Mouse (Mus musculus): ENCODE measurements around the gene Rangap1. TPM values are rescaled to one million over a fixed set of nuclear protein-coding genes. Genes with fewer than 3 reads are reported as not detected.

The Rangap1 gene
- total RNA-seq, 1 experiment: 178 TPM

- Histone ChIP-seq H3K4me3 (ENCODE audit: insufficient read depth in 1 of 2, low read depth in 1 of 2, low read length in 2 of 2, poor library complexity in 1 of 2, severe bottlenecking in 1 of 2) (peak overlapping the region; percentile 92 to 95), H3K36me3 (ENCODE audit: control insufficient read depth, insufficient read depth, low read length, poor library complexity, severe bottlenecking) (peaks cover 9% of the 10 kb centered on the region), H3K9ac (ENCODE audit: insufficient read depth, low read depth, low read length, poor library complexity, severe bottlenecking) (peak overlapping the region; percentile 97), H3K9me3 (ENCODE audit: control insufficient read depth, insufficient read depth, low read depth, low read length) (no peaks in the 10 kb centered on the region), H3K27ac (ENCODE audit: insufficient read depth, low read depth, low read length, poor library complexity, severe bottlenecking) (peak overlapping the region; percentile 73), H3K4me1 (ENCODE audit: control insufficient read depth in 2 of 2, insufficient read depth in 2 of 2, low read length in 2 of 2, poor library complexity in 1 of 2) (peaks cover 5 to 7% of the 10 kb centered on the region in 2 experiments; a peak in 2 of 4 replicates)
- in situ Hi-C loops (cut with MboI; ENCODE audit: low sequenced_read_pairs in 2 of 2, unreplicated experiment in 2 of 2): no loop called here
- peak; percentile 97 for DNase-seq (ENCODE audit: low read depth, low spot score)
- TF ChIP-seq HCFC1 (IDR thresholded peaks at IDR 0.05; ENCODE audit: borderline replicate concordance, insufficient read depth, low read length) (peak; percentile 98), ZNF384 (IDR thresholded peaks at IDR 0.05; ENCODE audit: low read depth, low read length) (peak; percentile 91), MAFK (IDR thresholded peaks at IDR 0.05; ENCODE audit: insufficient read depth, low read depth, low read length) (0 out of 2 replicates have a peak, but pooled peaks have one; percentile 34), CHD2 (IDR thresholded peaks at IDR 0.05; ENCODE audit: low read depth, low read length) (0 out of 2 replicates have a peak, but pooled peaks have one; percentile 57), ZC3H11A (IDR thresholded peaks at IDR 0.05; ENCODE audit: borderline replicate concordance, low read depth, low read length) (no peak)
Measured at GRCm38 (mm10) chr15:81729792-81730635, 15.3 kb downstream of the Rangap1 start.

DNA sequence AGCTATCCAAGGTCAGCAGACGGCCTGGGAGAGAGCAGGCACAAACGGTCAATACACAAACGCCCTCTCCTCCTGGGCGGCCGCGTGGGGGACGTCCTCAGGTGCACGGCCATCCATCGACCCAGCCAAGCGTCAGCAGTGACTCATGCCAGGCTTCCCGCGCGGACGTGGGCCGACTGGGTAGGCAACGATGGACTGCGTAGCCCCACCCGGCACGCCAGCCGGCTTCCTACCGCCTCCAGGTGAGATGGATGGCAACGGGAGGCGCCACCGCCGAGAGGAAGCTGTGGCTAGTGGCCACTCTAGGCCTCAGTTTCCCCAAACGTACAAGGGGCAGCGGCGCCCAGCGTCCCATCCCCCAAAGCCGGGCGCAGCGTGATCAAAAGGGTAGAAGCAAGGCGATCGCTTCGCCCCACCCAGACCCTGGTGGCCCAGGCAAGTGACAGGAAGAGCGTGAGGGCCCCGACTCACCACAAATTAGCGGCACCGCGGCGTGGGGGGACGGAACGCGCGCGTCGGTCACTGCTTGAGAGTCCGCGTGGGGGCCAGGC, 16.0 kb downstream of the Rangap1 start:
- H3K4me1 ChIP-seq (ENCODE audit: control insufficient read depth in 2 of 2, insufficient read depth in 2 of 2, low read length in 2 of 2, poor library complexity in 1 of 2): peaks cover 7% of the 10 kb centered on the region in 2 experiments; a peak in 2 of 4 replicates
- peak overlapping the region; percentile 73 for H3K27ac ChIP-seq (ENCODE audit: insufficient read depth, low read depth, low read length, poor library complexity, severe bottlenecking)
- no peak for DNase-seq (ENCODE audit: low read depth, low spot score)
- TF ChIP-seq HCFC1 (IDR thresholded peaks at IDR 0.05; ENCODE audit: borderline replicate concordance, insufficient read depth, low read length) (no peak), MAFK (IDR thresholded peaks at IDR 0.05; ENCODE audit: insufficient read depth, low read depth, low read length) (no peak), ZNF384 (IDR thresholded peaks at IDR 0.05; ENCODE audit: low read depth, low read length) (no peak), ZC3H11A (IDR thresholded peaks at IDR 0.05; ENCODE audit: borderline replicate concordance, low read depth, low read length) (no peak), CHD2 (IDR thresholded peaks at IDR 0.05; ENCODE audit: low read depth, low read length) (no peak)
- H3K9me3 ChIP-seq (ENCODE audit: control insufficient read depth, insufficient read depth, low read depth, low read length): no peaks in the 10 kb centered on the region
- H3K9ac ChIP-seq (ENCODE audit: insufficient read depth, low read depth, low read length, poor library complexity, severe bottlenecking): peak overlapping the region; percentile 97
- in situ Hi-C loops (cut with MboI; ENCODE audit: low sequenced_read_pairs in 2 of 2, unreplicated experiment in 2 of 2): no loop called here
- peaks cover 13% of the 10 kb centered on the region for H3K36me3 ChIP-seq (ENCODE audit: control insufficient read depth, insufficient read depth, low read length, poor library complexity, severe bottlenecking)
- H3K4me3 ChIP-seq (ENCODE audit: insufficient read depth in 1 of 2, low read depth in 1 of 2, low read length in 2 of 2, poor library complexity in 1 of 2, severe bottlenecking in 1 of 2): peak overlapping the region; percentile 92 to 95

GRCm38 (mm10) chr15:81725965-81726364, 19.4 kb downstream of the Rangap1 start:
- H3K36me3 ChIP-seq (ENCODE audit: control insufficient read depth, insufficient read depth, low read length, poor library complexity, severe bottlenecking): peaks cover 41% of the 10 kb centered on the region
- in situ Hi-C loops (cut with MboI; ENCODE audit: low sequenced_read_pairs in 2 of 2, unreplicated experiment in 2 of 2): no loop called here
- TF ChIP-seq ZNF384 (IDR thresholded peaks at IDR 0.05; ENCODE audit: low read depth, low read length) (no peak), CHD2 (IDR thresholded peaks at IDR 0.05; ENCODE audit: low read depth, low read length) (no peak), MAFK (IDR thresholded peaks at IDR 0.05; ENCODE audit: insufficient read depth, low read depth, low read length) (no peak), ZC3H11A (IDR thresholded peaks at IDR 0.05; ENCODE audit: borderline replicate concordance, low read depth, low read length) (no peak), HCFC1 (IDR thresholded peaks at IDR 0.05; ENCODE audit: borderline replicate concordance, insufficient read depth, low read length) (no peak)

DNA sequence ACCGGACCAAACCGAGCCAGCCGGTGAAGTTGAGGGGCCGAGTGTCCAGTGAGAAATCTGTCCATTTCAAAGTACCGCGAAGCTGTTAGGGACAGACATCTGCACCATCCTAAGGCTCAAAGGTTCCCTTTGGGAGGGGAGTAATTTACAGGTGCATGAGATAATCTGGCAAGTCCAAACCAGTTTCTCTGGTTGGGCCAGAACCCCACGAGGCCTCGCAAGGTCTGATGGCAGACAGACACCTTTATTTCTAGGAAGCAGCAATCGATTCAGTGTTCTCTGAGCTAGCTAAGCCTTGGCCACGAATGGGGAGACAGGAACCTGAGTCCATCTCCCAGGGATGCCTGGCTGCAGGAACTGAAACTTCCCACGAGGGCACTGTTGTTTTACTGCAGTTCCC, 21.7 kb downstream of the Rangap1 start:
- no peak for DNase-seq (ENCODE audit: low read depth, low spot score)
- Histone ChIP-seq H3K4me1 (ENCODE audit: control insufficient read depth in 2 of 2, insufficient read depth in 2 of 2, low read length in 2 of 2, poor library complexity in 1 of 2) (peaks cover 7 to 10% of the 10 kb centered on the region in 2 experiments; a peak in 3 of 4 replicates), H3K9ac (ENCODE audit: insufficient read depth, low read depth, low read length, poor library complexity, severe bottlenecking) (no peak overlapping the region), H3K9me3 (ENCODE audit: control insufficient read depth, insufficient read depth, low read depth, low read length) (no peaks in the 10 kb centered on the region), H3K27ac (ENCODE audit: insufficient read depth, low read depth, low read length, poor library complexity, severe bottlenecking) (no peak overlapping the region), H3K4me3 (ENCODE audit: insufficient read depth in 1 of 2, low read depth in 1 of 2, low read length in 2 of 2, poor library complexity in 1 of 2, severe bottlenecking in 1 of 2) (no peak overlapping the region), H3K36me3 (ENCODE audit: control insufficient read depth, insufficient read depth, low read length, poor library complexity, severe bottlenecking) (peaks cover 64% of the 10 kb centered on the region)
- in situ Hi-C loops (cut with MboI; ENCODE audit: low sequenced_read_pairs in 2 of 2, unreplicated experiment in 2 of 2): no loop called here
- no peak for TF ChIP-seq ZC3H11A (IDR thresholded peaks at IDR 0.05; ENCODE audit: borderline replicate concordance, low read depth, low read length)
- TF ChIP-seq HCFC1 (IDR thresholded peaks at IDR 0.05; ENCODE audit: borderline replicate concordance, insufficient read depth, low read length): no peak
- TF ChIP-seq ZNF384 (IDR thresholded peaks at IDR 0.05; ENCODE audit: low read depth, low read length): no peak
- TF ChIP-seq CHD2 (IDR thresholded peaks at IDR 0.05; ENCODE audit: low read depth, low read length): no peak

More at GRCm38 (mm10) chr15:81725965-81726364, 19.4 kb downstream of the Rangap1 start:
- no peaks in the 10 kb centered on the region for H3K9me3 ChIP-seq (ENCODE audit: control insufficient read depth, insufficient read depth, low read depth, low read length)
- H3K4me3 ChIP-seq (ENCODE audit: insufficient read depth in 1 of 2, low read depth in 1 of 2, low read length in 2 of 2, poor library complexity in 1 of 2, severe bottlenecking in 1 of 2): no peak overlapping the region
- no peak overlapping the region for H3K27ac ChIP-seq (ENCODE audit: insufficient read depth, low read depth, low read length, poor library complexity, severe bottlenecking)
- no peak overlapping the region for H3K9ac ChIP-seq (ENCODE audit: insufficient read depth, low read depth, low read length, poor library complexity, severe bottlenecking)
- peaks cover 7 to 10% of the 10 kb centered on the region in 2 experiments; a peak in 3 of 4 replicates for H3K4me1 ChIP-seq (ENCODE audit: control insufficient read depth in 2 of 2, insufficient read depth in 2 of 2, low read length in 2 of 2, poor library complexity in 1 of 2)
- DNase-seq (ENCODE audit: low read depth, low spot score): no peak
